Mouse (Mus musculus) lung, adult 2 months (tissue): ENCODE measurements at regions not wholly inside any gene's neighbourhood (a gene's known extent, or its start where the extent isn't known, plus 50 kb on each side); places are given as distances from the start of the nearest gene placed in this dataset.

Source experiments
- DNase-seq: peaks from one replicate; pipeline ENCODE4 v3.0.0; 2022
- H3K4me1 ChIP-seq: fragments of 200-500 bp; 2 replicates; pipeline ENCODE4 v1.6.1; 2011; ENCODE audit warnings: low read length; ENCODE audit not compliant: control insufficient read depth, insufficient read depth
- H3K4me3 ChIP-seq: fragments of 200-500 bp; replicated peaks from 2 replicates; pipeline ENCODE3; 2011; ENCODE audit warnings: low read depth, mild to moderate bottlenecking, control low read depth, low read length; ENCODE audit errors: extremely low read depth
- CTCF ChIP-seq: fragments of 200-500 bp; IDR thresholded peaks from 2 replicates; pipeline ENCODE4 v1.5.1; 2011; ENCODE audit warnings: mild to moderate bottlenecking, low read length, control low read depth; ENCODE audit not compliant: insufficient read depth
- POLR2A ChIP-seq: fragments of 200-500 bp; IDR thresholded peaks from 2 replicates; pipeline ENCODE4 v1.6.1; 2011; ENCODE audit warnings: low read depth, mild to moderate bottlenecking, control low read depth, low read length, borderline replicate concordance; ENCODE audit errors: extremely low read depth
- WGBS: fragments of 180-500 bp; shearing (Covaris S2); methylation state at CpG from one replicate; pipeline ENCODE4 v1.1.7; 2018; 5-methylcytosine and 5-hydroxymethylcytosine counted together

DNA sequence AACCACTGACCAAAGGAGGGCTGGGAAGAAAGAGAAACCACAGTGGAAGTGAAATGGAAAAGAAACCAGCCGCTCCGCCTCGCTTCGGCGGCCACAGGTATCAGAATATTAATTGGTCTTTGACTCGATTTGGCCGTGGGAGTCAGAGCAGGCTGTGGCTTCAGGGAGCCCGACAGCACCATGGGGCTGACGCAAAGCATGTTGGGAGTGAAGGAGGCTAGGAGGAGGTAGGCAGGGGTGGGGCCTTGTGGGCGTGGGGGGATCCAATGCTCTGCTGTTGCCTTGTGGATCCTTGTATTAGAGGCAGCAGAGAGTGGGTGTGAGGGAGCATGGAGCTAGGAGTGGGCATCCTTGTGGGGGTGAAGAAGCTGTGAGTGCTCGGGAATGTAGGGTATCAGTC, 69.0 kb upstream of the Runx3 start:
- no peak for TF ChIP-seq CTCF
- no peak for TF ChIP-seq POLR2A
- WGBS = 78% methylated on average over 11 of the region's 11 CpGs
- Histone ChIP-seq H3K4me3 (no peak overlapping the region), H3K4me1 (no peaks in the 10 kb centered on the region)
- no peak for DNase-seq

- WGBS = 77% methylated on average over 11 of the region's 11 CpGs
- Histone ChIP-seq H3K4me3 (no peak overlapping the region), H3K4me1 (no peaks in the 10 kb centered on the region)
- no peak for TF ChIP-seq CTCF
- DNase-seq = no peak
These were observed 66.9 kb upstream of the Runx3 start for GRCm38 (mm10) chr4:135053585-135053984.

DNA sequence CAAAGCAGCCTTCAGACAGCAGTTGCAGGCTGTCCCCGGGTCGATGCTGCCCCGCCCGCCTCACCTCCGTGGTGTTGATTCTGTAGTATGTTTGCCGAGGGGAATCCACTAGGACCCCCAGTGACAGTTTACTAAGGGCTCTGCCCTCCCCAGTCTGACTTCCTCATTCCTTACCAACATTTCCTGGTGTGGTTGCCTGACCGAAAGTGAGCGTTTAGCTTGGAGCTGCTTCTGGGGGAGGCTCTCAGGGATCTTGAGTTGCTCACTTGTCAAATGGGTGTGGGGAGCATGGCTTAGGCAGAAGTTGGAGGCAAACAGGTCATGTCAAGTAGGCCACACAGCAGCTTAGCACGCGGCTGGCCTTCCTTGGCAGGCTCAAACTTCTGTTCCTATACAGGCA, 66.1 kb upstream of the Runx3 start:
- H3K4me3 ChIP-seq = no peak overlapping the region
- H3K4me1 ChIP-seq = no peaks in the 10 kb centered on the region
- TF ChIP-seq CTCF (no peak), POLR2A (no peak)
- no peak for DNase-seq
- 50% methylated on average over 10 of the region's 10 CpGs for WGBS

DNA sequence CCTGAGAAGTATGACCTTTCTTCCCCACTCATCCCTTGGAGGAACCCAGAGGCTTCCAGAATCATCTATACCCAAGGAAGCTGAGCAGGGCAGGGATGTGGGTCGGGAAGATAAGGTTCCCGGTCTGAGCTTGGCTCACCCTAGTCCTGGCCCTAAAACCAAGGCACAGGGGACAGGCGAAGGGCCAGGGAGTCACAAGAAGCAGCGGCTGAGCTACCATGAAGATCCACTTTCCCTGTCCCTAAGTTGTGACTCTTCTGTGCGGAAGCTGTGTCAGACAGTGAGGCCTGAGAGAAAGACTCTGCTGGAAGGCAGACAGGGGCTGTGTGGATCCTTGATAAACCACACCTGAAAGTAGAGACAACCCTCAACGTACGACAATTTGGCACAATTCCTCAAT, 64.1 kb upstream of the Runx3 start:
- Histone ChIP-seq H3K4me3 (no peak overlapping the region), H3K4me1 (no peaks in the 10 kb centered on the region)
- 91% methylated on average over 7 of the region's 7 CpGs for WGBS
- no peak for DNase-seq
- TF ChIP-seq POLR2A = no peak
- TF ChIP-seq CTCF = no peak

GRCm38 (mm10) chr4:135057286-135057685, 63.2 kb upstream of the Runx3 start:
- DNase-seq = no peak
- TF ChIP-seq CTCF (no peak), POLR2A (no peak)
- Histone ChIP-seq H3K4me1 (no peaks in the 10 kb centered on the region), H3K4me3 (no peak overlapping the region)
- 78% methylated on average over 11 of the region's 11 CpGs for WGBS

- H3K4me1 ChIP-seq = no peaks in the 10 kb centered on the region
- no peak overlapping the region for H3K4me3 ChIP-seq
- TF ChIP-seq CTCF (no peak), POLR2A (no peak)
- no peak for DNase-seq
- WGBS = 71% methylated on average over 4 of the region's 4 CpGs
These were observed 61.6 kb upstream of the Runx3 start for GRCm38 (mm10) chr4:135058895-135059294.

- TF ChIP-seq POLR2A (no peak), CTCF (no peak)
- Histone ChIP-seq H3K4me3 (no peak overlapping the region), H3K4me1 (no peaks in the 10 kb centered on the region)
- no peak for DNase-seq
- WGBS = 47% methylated on average over 4 of the region's 4 CpGs
These were observed 59.3 kb upstream of the Runx3 start for GRCm38 (mm10) chr4:135061030-135061743.

- Histone ChIP-seq H3K4me1 (no peaks in the 10 kb centered on the region), H3K4me3 (peak overlapping the region; percentile 42)
- DNase-seq = peak; percentile 81
- TF ChIP-seq POLR2A (no peak), CTCF (peak; percentile 75)
- WGBS = 7% methylated on average over 19 of the region's 19 CpGs
These were observed 53.5 kb upstream of the Runx3 start for GRCm38 (mm10) chr4:135066766-135067479.

DNA sequence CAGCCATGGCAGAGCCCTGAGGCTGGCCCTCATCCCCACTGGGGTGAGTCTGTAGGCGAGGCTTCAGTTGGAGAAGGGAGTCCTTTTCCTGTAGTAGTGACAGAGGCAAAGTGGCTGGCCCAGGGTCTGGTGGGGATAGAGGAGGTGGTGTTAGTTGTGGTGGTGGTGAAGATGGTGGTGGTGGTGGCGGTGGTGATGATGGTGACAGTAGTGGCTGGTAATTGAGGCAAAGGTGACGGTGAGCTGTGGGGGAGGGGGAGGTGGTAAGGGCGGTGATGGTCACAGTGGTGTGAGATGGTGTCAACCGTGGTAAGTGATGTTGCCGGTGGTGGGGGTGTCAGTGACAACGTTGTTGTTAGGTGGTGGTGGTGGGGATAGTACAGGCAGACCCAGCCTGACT, 52.6 kb upstream of the Runx3 start:
- no peak for DNase-seq
- TF ChIP-seq CTCF = no peak
- no peak for TF ChIP-seq POLR2A
- WGBS = 81% methylated on average over 7 of the region's 7 CpGs

DNA sequence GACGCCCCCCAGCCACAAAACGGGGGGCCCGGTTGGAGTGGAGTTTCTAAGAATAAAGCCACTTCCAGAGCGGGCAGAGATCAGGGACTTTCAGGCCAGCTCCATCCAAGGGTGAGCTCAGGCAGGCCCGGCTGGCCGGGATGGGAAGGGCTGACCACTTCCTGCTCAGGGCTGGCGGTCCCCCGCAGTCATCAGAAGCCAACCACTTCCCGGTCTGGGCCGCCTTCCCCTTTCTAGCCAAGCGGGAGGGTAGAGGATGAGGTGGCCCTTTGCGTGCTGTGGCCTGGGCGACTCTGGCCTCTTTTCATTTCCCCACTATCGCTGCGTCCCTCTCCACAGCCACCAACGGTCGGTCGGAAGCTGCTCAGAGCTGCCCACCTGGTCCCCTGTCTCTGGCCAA, 50.6 kb upstream of the Runx3 start:
- WGBS = 61% methylated on average over 18 of the region's 18 CpGs
- no peak for TF ChIP-seq CTCF
- TF ChIP-seq POLR2A = no peak
- Histone ChIP-seq H3K4me3 (no peak overlapping the region), H3K4me1 (no peaks in the 10 kb centered on the region)
- peak; percentile 17 for DNase-seq

More for the DNA sequence above, 52.6 kb upstream of the Runx3 start:
- Histone ChIP-seq H3K4me3 (no peak overlapping the region), H3K4me1 (no peaks in the 10 kb centered on the region)
